Mouse (Mus musculus): ENCODE measurements around the gene Il12a.

Gene Il12a

DNA sequence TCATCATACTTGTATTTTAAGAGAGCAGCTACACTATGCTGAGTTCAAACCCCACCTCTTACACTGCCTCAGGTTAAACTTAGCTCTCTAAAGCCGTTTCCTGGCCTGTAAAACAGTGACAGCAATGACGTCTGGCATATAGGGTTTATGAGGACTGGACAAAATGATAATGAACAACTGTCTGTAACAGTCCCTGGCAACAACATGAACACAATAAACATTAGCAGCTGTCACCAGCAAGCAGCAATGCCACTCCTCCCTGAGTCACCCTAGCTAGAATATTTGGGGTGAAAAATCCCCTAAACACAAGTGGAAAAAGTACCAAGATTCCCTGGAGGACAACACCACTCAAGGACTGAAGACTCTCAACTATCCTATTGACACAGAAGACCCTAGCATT is 6.9 kb upstream of the Il12a start:
- in situ Hi-C loops (cut with MboI, MseI): no loop called here

- in situ Hi-C loops (cut with MboI, MseI): no loop called here
Measured at GRCm38 (mm10) chr3:68684207-68684606, 6.2 kb upstream of the Il12a start.

DNA sequence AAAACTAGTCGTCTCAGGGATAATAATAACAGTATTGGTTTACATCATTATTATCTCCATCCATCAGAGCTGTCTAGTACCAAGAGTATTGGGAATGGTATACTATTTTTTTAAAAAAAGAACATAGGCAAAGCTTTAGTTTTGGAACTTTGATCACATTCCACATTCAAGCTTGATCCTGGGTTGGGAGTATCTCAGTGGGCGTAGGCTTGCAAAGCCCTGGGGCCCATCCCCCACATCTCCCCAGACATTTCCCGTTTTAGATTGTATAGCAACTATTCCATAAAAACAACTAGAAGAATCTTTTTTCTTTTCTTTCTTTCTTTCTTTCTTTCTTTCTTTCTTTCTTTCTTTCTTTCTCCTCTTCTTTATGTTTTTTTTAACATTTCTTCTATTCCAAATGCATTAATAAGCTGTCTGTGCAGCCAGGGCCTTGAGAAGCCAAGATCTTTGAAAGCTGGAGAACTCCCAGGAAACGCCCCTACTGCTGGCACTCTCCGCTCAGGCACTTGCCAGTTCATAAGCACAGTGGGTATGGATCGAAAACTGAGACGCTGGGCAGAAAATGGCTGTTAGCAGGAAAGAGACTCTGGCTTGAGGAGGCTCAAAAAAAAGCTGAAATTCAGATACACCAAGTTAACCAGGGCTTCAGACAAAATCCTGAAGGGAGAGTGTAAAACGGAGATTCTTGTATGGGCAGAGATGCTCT is 3.4 kb upstream of the Il12a start:
- in situ Hi-C loops (cut with MboI, MseI): no loop called here

DNA sequence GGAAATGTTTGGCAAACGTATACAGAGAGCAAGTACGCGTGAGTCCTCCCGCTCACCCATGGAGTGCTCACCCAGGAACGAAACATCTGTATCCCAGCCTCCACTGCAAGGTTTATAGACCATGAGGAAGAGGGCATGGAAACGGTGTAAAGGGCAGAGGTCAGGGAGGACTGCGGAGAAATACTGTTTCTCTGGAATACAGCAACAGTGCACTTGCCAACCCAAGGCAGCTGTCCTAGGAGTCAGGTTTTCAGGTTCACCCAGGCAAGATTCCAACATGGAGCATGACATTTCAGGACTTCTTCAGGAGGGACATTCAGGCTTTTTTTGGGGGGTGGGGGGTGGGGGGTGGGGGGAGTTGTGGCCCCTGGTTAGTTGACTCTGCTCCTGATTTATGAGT is 1.1 kb upstream of the Il12a start:
- in situ Hi-C loops (cut with MboI, MseI): no loop called here

DNA sequence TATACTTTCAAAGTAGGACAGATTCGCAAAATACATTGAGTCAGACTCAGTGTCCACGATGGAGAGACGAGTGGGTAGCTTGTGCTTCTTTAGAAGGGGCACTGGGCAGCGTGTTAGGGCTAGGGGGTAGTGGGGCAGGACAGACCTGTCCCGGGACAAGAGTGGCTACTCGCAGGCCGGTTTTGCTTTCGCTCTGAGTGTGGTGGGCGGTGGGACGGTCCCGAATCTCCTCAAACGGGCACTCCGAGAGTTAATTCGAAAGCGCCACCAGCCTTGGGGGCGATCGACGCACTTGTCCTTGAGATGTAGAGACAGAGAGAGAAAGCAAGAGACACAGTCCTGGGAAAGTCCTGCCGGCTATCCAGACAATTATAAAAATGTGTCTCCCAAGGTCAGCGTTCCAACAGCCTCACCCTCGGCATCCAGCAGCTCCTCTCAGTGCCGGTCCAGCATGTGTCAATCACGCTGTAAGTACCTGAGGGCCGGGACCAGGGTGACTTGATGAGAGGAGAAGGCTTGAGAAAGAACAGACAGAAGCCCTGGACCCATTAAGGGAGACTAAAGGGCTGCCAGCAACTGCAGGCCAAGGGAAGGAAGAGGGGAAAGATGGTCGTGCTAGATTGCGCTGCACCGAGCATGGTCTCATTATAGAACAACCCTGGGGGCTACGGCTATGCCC is 795 bp downstream of the Il12a start:
- in situ Hi-C loops (cut with MboI, MseI): no loop called here

DNA sequence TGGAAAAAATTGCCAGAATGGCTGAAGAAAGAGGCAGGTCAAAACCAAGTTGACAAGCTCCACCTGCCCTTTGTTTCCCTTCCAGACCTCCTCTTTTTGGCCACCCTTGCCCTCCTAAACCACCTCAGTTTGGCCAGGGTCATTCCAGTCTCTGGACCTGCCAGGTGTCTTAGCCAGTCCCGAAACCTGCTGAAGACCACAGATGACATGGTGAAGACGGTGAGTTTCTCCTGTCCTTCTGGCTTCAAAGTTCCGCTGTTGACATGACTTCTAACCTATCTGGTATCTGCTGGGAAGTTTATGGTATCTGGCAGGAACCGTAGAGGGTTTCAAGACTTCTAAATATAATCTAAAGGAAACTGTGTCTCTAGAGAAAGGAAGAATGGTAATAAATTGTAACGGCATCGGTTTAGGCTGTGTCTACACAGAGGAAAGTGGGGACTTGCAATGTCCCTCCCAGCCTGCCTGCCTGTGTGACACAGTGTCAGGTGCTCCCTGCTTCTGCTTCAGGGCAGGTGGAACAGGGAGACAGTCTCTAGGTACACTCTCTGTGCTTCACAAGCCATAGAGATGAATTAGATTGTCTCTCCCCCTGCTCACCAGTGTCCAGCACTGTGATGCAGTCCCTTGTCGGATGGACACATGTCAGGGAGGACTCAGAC is 1.6 kb downstream of the Il12a start:
- in situ Hi-C loops (cut with MboI, MseI): no loop called here

DNA sequence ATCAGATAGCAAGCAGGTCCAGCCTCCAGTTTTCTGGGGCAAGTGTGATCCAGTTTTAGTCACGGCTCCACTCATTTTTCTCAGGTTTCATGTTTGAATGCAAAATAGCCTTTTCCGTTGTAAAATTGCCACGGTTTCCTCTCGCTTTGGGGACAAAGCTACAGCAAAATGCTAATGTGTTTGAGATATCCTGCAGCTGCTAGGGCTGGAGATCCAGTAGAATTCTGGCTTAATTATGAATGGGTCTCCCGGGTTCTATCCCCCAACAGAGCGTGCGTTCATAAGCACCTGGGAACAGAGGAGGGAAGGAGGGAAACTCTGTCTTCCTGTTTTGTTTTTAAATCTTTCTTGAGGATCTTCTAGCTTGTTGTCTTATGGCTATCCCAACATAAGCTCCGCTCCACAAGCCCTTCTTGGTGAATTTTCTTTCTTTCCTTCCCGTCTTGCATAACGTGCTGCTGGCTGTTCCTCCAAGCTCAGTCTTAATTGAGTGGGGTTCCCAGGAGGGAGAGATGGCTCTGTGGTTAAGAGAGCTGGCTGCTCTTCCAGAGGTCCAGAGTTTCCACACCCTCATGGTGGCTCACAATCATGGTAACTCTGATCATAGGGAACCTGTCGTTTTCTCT is 2.3 kb downstream of the Il12a start:
- in situ Hi-C loops (cut with MboI, MseI): no loop called here

DNA sequence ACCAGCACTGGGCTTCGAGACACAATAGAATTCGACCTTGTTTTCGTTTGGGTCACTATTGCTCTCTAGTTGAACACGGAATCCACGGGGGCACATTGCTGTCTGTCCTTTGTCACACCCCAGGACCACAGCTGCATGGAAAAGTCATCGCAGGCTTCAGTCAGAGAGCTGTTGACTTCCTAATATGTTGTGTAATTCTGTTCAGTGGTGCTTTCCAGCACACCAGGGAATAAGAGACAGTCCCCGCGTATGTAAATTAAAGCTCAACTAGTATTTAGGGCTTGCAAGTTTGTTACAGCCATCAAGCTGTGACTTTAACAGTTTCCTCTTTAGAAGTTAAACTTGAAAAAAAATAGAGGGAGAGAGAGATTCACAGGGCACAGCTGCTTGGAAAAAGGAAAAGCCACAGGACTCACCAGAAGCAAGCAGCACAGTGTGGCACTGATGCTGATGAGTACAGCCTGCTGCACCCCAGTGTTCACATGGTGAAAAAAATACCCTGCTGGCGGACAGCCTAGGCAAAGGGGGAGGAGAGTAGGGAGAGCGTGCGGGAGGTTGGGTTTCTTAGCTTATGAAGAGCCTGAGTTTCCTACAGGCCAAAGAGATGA is 3.1 kb downstream of the Il12a start:
- in situ Hi-C loops (cut with MboI, MseI): no loop called here

DNA sequence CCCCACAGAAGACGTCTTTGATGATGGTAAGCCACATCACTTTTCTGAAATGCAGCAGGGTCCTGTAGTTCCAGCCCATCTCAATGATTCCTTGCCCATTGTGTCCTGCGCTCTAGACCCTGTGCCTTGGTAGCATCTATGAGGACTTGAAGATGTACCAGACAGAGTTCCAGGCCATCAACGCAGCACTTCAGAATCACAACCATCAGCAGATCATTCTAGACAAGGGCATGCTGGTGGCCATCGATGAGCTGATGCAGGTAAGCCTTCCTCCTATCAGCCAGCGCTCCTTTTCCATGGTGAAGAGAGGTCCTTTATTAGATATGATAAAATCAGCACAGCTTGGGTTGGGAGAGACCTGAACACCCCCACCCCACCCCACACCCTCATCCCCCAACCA is 4.9 kb downstream of the Il12a start:
- in situ Hi-C loops (cut with MboI, MseI): no loop called here

GRCm38 (mm10) chr3:68696495-68697200 is 6.2 kb downstream of the Il12a start:
- in situ Hi-C loops (cut with MboI, MseI): no loop called here

GRCm38 (mm10) chr3:68698601-68699000 is 8.2 kb downstream of the Il12a start:
- in situ Hi-C loops (cut with MboI, MseI): no loop called here

- in situ Hi-C loops (cut with MboI, MseI): no loop called here
Measured at GRCm38 (mm10) chr3:68700091-68700490, 9.6 kb downstream of the Il12a start.

- in situ Hi-C loops (cut with MboI, MseI): loop anchor here in 1 of 2 experiments (5.0 kb wide), 1 partner anchor 56 kb away; no protein-coding TSS in a partner anchor
Measured at GRCm38 (mm10) chr3:68706307-68706706, 15.9 kb downstream of the Il12a start.

DNA sequence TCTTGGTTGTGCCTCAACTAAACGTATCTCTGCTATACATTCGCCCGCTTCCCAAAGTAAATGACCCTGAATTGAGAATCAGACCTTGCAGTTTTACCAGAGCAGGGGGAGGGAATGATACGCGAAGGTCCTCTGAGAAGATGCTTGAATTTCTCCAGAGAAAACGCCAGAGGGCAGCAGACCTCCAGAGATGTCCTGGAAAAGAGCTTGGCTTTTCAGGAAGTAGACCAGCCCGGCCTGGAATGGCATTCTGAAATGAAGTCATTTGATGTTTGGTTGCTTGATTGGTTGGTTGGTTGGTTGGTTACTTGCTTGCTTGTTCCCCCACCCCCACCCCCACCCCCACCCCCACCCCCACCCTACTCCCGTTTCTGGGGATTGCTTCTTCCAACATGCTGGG is 17.8 kb downstream of the Il12a start:
- in situ Hi-C loops (cut with MboI, MseI): loop anchor here in 1 of 2 experiments (5.0 kb wide), 1 partner anchor 54 kb away; no protein-coding TSS in a partner anchor

DNA sequence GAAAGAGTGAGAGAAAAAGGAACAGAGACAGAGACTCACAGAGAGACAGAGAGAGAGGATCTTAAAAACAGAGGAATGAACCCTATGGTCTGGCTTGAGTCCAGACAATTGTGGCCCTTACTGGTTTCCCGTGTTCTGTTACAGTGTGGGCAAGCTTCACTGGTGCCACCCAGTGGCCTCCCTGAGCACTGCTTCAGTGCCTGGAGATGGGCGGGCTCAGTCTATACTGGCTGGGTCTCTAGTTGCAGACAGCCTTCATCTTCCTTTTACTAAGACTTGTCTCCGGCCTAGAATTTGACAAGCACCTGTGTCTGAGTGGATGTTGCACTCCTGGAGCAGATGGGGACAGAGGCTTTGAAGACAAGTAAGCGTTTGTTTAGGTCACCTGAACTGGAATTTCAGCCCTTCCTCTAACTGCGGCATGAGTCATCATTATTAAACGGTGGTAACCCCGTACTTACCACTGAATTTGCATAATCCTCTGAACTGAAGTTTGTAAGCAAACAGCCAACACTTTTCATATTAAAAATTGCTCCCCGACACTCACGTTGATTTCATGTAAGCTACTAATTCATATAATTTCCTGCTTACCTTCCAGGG is 18.9 kb downstream of the Il12a start:
- in situ Hi-C loops (cut with MboI, MseI): loop anchor here in 1 of 2 experiments (5.0 kb wide), 1 partner anchor 53 kb away; no protein-coding TSS in a partner anchor

DNA sequence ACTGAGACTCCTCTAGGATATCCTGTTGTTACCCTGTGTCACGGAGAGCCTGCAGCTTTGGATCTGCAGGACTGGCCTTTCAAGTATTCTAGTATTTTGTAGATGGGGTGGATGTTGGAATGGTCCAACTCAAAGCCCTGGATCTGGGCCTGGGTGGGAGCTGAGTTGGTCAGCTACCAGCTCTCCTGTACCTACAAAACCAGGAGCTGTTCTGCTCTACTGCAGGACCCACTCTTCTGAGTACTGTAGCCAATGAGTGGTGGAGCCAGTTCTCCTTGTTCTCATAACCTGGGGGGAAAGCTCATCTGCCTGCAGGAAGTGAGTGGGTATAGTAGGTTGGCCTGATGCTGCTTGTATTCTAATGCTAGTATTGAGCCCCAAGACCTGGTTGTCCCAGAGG is 20.0 kb downstream of the Il12a start:
- in situ Hi-C loops (cut with MboI, MseI): loop anchor here (5.0 kb wide), 1 partner anchor 93 kb away; no protein-coding TSS in a partner anchor

- in situ Hi-C loops (cut with MboI, MseI): loop anchor here (5.0 kb wide), 1 partner anchor 94 kb away; no protein-coding TSS in a partner anchor
Measured at GRCm38 (mm10) chr3:68711510-68711909, 21.1 kb downstream of the Il12a start.

- in situ Hi-C loops (cut with MboI, MseI): loop anchor here (5.0 kb wide), 1 partner anchor 96 kb away; no protein-coding TSS in a partner anchor
Measured at GRCm38 (mm10) chr3:68713550-68713949, 23.1 kb downstream of the Il12a start.

- in situ Hi-C loops (cut with MboI, MseI): loop anchor here in 1 of 2 experiments (5.0 kb wide), 1 partner anchor 225 kb away; no protein-coding TSS in a partner anchor
Measured at GRCm38 (mm10) chr3:68717346-68717745, 26.9 kb downstream of the Il12a start.

DNA sequence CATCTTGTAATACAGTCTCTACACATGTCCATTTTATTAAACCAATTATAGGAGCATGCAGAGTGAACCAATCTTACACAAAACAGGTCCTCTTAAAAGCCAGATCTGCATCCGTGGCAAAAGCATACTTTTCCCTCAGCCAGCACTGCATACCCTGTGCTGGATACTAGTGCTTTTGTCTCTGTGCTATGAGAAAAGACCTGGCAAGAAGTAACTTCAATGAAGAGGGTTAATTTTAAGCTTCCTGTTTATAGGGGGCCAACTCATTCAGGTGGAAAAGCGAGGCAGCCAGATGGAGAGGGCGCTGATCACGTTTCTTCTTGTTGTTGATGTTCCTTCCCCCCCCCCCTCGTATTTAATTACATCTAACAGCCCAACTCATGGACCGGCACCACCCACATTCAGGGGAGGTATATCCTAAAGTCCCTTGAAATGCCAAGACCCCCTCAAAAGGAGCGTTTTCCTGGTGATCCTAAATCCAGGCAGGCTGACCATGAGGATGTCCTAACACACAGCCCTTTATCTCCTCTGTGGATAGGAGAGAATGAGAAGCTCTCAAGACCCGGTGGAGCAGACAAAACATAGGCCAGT is 28.9 kb downstream of the Il12a start:
- in situ Hi-C loops (cut with MboI, MseI): loop anchor here in 1 of 2 experiments (5.0 kb wide), 1 partner anchor 223 kb away; no protein-coding TSS in a partner anchor

All from T-helper 17 cell (primary cell).